Mouse (Mus musculus): ENCODE results near the gene Tcea3. TPM values are rescaled to one million over a fixed set of nuclear protein-coding genes. Genes with fewer than 3 reads are reported as not detected.

The Tcea3 gene
- polyA plus RNA-seq, 1 experiment from 2014 or later = 3.6 TPM

- H3K9ac ChIP-seq = no peak overlapping the region
- no peaks in the 10 kb centered on the region for H3K9me3 ChIP-seq
- no peaks in the 10 kb centered on the region for H3K27me3 ChIP-seq
- no peak for ATAC-seq (ENCODE audit: insufficient number of reproducible peaks, insufficient read depth, low FRiP score, low TSS enrichment, low read depth)
- no peak overlapping the region for H3K4me2 ChIP-seq
- H3K4me1 ChIP-seq = peaks cover 18% of the 10 kb centered on the region
- H3K4me3 ChIP-seq = no peak overlapping the region
- H3K27ac ChIP-seq = no peak overlapping the region
- 56% methylated on average over 2 of the region's 2 CpGs for WGBS
- H3K36me3 ChIP-seq = no peaks in the 10 kb centered on the region
These were observed 60.8 kb downstream of the Tcea3 start for GRCm38 (mm10) chr4:136308355-136308754.

GRCm38 (mm10) chr4:136309780-136310179 lies 62.3 kb downstream of the Tcea3 start:
- H3K27ac ChIP-seq = peak overlapping the region; percentile 94
- 1% methylated on average over 11 of the region's 11 CpGs for WGBS
- ATAC-seq (ENCODE audit: insufficient number of reproducible peaks, insufficient read depth, low FRiP score, low TSS enrichment, low read depth) = no peak
- peaks cover 30% of the 10 kb centered on the region for H3K4me1 ChIP-seq
- H3K4me2 ChIP-seq = peak overlapping the region; percentile 75
- H3K9me3 ChIP-seq = no peaks in the 10 kb centered on the region
- H3K36me3 ChIP-seq = no peaks in the 10 kb centered on the region
- H3K4me3 ChIP-seq = peak overlapping the region; percentile 100
- H3K9ac ChIP-seq = peak overlapping the region; percentile 100
- no peaks in the 10 kb centered on the region for H3K27me3 ChIP-seq

- peaks cover 34% of the 10 kb centered on the region for H3K4me1 ChIP-seq
- ATAC-seq (ENCODE audit: insufficient number of reproducible peaks, insufficient read depth, low FRiP score, low TSS enrichment, low read depth) = peak; percentile 98
- H3K27ac ChIP-seq = peak within 1 kb of the TSS; percentile 98
- under 1% methylated on average over 55 of the region's 65 CpGs for WGBS
- no peaks in the 10 kb centered on the region for H3K9me3 ChIP-seq
- H3K27me3 ChIP-seq = no peaks in the 10 kb centered on the region
- H3K9ac ChIP-seq = peak within 1 kb of the TSS; percentile 100
- H3K4me2 ChIP-seq = peak within 1 kb of the TSS; percentile 75
- peak within 1 kb of the TSS; percentile 100 for H3K4me3 ChIP-seq
- no peaks in the 10 kb centered on the region for H3K36me3 ChIP-seq
These were observed 62.9 kb downstream of the Tcea3 start, which contains the start of gene Hnrnpr for GRCm38 (mm10) chr4:136310229-136311041. TSS of gene Hnrnpr (plus strand) at chr4:136310942.

GRCm38 (mm10) chr4:136311042-136311999 lies 63.8 kb downstream of the Tcea3 start:
- H3K36me3 ChIP-seq = peaks cover 1% of the 10 kb centered on the region
- H3K4me1 ChIP-seq = peaks cover 34% of the 10 kb centered on the region
- peak overlapping the region; percentile 98 for H3K27ac ChIP-seq
- peak overlapping the region; percentile 100 for H3K9ac ChIP-seq
- ATAC-seq (ENCODE audit: insufficient number of reproducible peaks, insufficient read depth, low FRiP score, low TSS enrichment, low read depth) = peak; percentile 17; the same call in 1 of the 2 replicates
- no peaks in the 10 kb centered on the region for H3K27me3 ChIP-seq
- peak overlapping the region; percentile 65 for H3K4me2 ChIP-seq
- H3K9me3 ChIP-seq = no peaks in the 10 kb centered on the region
- WGBS = 1% methylated on average over 65 of the region's 81 CpGs
- peak overlapping the region; percentile 100 for H3K4me3 ChIP-seq

GRCm38 (mm10) chr4:136312616-136313015 lies 65.1 kb downstream of the Tcea3 start:
- peaks cover 11% of the 10 kb centered on the region for H3K36me3 ChIP-seq
- 20% methylated on average over 4 of the region's 4 CpGs for WGBS
- H3K9me3 ChIP-seq = no peaks in the 10 kb centered on the region
- H3K4me2 ChIP-seq = peak overlapping the region; percentile 65
- H3K4me3 ChIP-seq = peak overlapping the region; percentile 100
- peaks cover 34% of the 10 kb centered on the region for H3K4me1 ChIP-seq
- H3K27ac ChIP-seq = no peak overlapping the region
- H3K9ac ChIP-seq = peak overlapping the region; percentile 100
- H3K27me3 ChIP-seq = no peaks in the 10 kb centered on the region
- ATAC-seq (ENCODE audit: insufficient number of reproducible peaks, insufficient read depth, low FRiP score, low TSS enrichment, low read depth) = no peak

GRCm38 (mm10) chr4:136317667-136318066 lies 70.1 kb downstream of the Tcea3 start:
- 91% methylated on average over 4 of the region's 4 CpGs for WGBS
- Histone ChIP-seq H3K27ac (no peak overlapping the region), H3K36me3 (peaks cover 57% of the 10 kb centered on the region), H3K9ac (no peak overlapping the region), H3K27me3 (no peaks in the 10 kb centered on the region), H3K4me3 (no peak overlapping the region), H3K4me1 (peaks cover 21% of the 10 kb centered on the region), H3K4me2 (no peak overlapping the region), H3K9me3 (no peaks in the 10 kb centered on the region)
- ATAC-seq (ENCODE audit: insufficient number of reproducible peaks, insufficient read depth, low FRiP score, low TSS enrichment, low read depth) = no peak

- no peak overlapping the region for H3K4me3 ChIP-seq
- no peak for ATAC-seq (ENCODE audit: insufficient number of reproducible peaks, insufficient read depth, low FRiP score, low TSS enrichment, low read depth)
- WGBS = 88% methylated on average over 4 of the region's 4 CpGs
- H3K27ac ChIP-seq = no peak overlapping the region
- H3K27me3 ChIP-seq = no peaks in the 10 kb centered on the region
- no peak overlapping the region for H3K9ac ChIP-seq
- H3K4me2 ChIP-seq = no peak overlapping the region
- H3K36me3 ChIP-seq = peaks cover 75% of the 10 kb centered on the region
- H3K4me1 ChIP-seq = peaks cover 2% of the 10 kb centered on the region
- no peaks in the 10 kb centered on the region for H3K9me3 ChIP-seq
These were observed 72.5 kb downstream of the Tcea3 start for GRCm38 (mm10) chr4:136320016-136320415.

GRCm38 (mm10) chr4:136324226-136324625 lies 76.7 kb downstream of the Tcea3 start:
- ATAC-seq (ENCODE audit: insufficient number of reproducible peaks, insufficient read depth, low FRiP score, low TSS enrichment, low read depth) = no peak
- Histone ChIP-seq H3K4me3 (no peak overlapping the region), H3K4me1 (no peaks in the 10 kb centered on the region), H3K9ac (no peak overlapping the region), H3K4me2 (no peak overlapping the region), H3K36me3 (peaks cover 72% of the 10 kb centered on the region), H3K27ac (no peak overlapping the region), H3K9me3 (no peaks in the 10 kb centered on the region), H3K27me3 (no peaks in the 10 kb centered on the region)
- WGBS = 54% methylated on average over 2 of the region's 2 CpGs

Other genes starting within 250 kb of the Tcea3 start
- 42.5 and 43.0 TPM in 2 replicates for gene Eloa, start 226.0 kb upstream of the Tcea3 start, polyA plus RNA-seq (2015; fragmentation: Nextera tagmentation; extraction: Ambion mirVana)
- gene Rpl11, start 194.3 kb upstream of the Tcea3 start, polyA plus RNA-seq (2015; fragmentation: Nextera tagmentation; extraction: Ambion mirVana) = 447 and 551 TPM in 2 replicates
- 540 and 613 TPM in 2 replicates for gene Id3, start 104.2 kb upstream of the Tcea3 start, polyA plus RNA-seq (2015; fragmentation: Nextera tagmentation; extraction: Ambion mirVana)
- 6.4 and 7.1 TPM in 2 replicates for gene E2f2, start 75.3 kb upstream of the Tcea3 start, polyA plus RNA-seq (2015; fragmentation: Nextera tagmentation; extraction: Ambion mirVana)
- gene Asap3, start 41.4 kb upstream of the Tcea3 start, polyA plus RNA-seq (2015; fragmentation: Nextera tagmentation; extraction: Ambion mirVana) = 10.9 and 11.6 TPM in 2 replicates
- 25.2 and 30.5 TPM in 2 replicates for gene Zfp46, start 37.0 kb downstream of the Tcea3 start, polyA plus RNA-seq (2015; fragmentation: Nextera tagmentation; extraction: Ambion mirVana)
- gene Hnrnpr, start 63.2 kb downstream of the Tcea3 start, polyA plus RNA-seq (2015; fragmentation: Nextera tagmentation; extraction: Ambion mirVana) = 256 and 263 TPM in 2 replicates
- gene Htr1d, start 175.8 kb downstream of the Tcea3 start, polyA plus RNA-seq (2015; fragmentation: Nextera tagmentation; extraction: Ambion mirVana) = 0.52 and 0.56 TPM in 2 replicates
- gene 6030445D17Rik, start 214.5 kb downstream of the Tcea3 start, polyA plus RNA-seq (2015; fragmentation: Nextera tagmentation; extraction: Ambion mirVana) = 0.35 TPM in 1 of 2 replicates, not detected in the other
- gene Luzp1, start 222.0 kb downstream of the Tcea3 start, polyA plus RNA-seq (2015; fragmentation: Nextera tagmentation; extraction: Ambion mirVana) = 132 and 164 TPM in 2 replicates